Mouse (Mus musculus) hindbrain, postnatal 0 days (tissue): ENCODE measurements at regions not wholly inside any gene's neighbourhood (a gene's known extent, or its start where the extent isn't known, plus 50 kb on each side); places are given as distances from the start of the nearest gene placed in this dataset.

Source experiments
- ATAC-seq: fragments of 200-750 bp; cut with Nextera tagmentation; 2 replicates; pipeline ENCODE4 v1.8.0; 2017; ENCODE audit warnings: mild to moderate bottlenecking, moderate TSS enrichment, moderate library complexity
- DNase-seq: peaks from one replicate; pipeline ENCODE4 v3.0.0-alpha.2; 2015; ENCODE audit warnings: low spot score
- H3K27ac ChIP-seq: fragments of 300-500 bp; sonication (generic); 2 replicates; pipeline ENCODE4 v1.5.1; 2014; ENCODE audit warnings: mild to moderate bottlenecking
- H3K27me3 ChIP-seq: fragments of 300-500 bp; sonication (generic); 2 replicates; pipeline ENCODE4 v1.6.1; 2014; ENCODE audit warnings: low read length, mixed read lengths; ENCODE audit not compliant: insufficient read depth
- H3K36me3 ChIP-seq: fragments of 300-500 bp; sonication (generic); 2 replicates; pipeline ENCODE4 v1.6.1; 2014; ENCODE audit warnings: low read length, mixed read lengths; ENCODE audit not compliant: insufficient read depth
- H3K4me1 ChIP-seq: fragments of 300-500 bp; sonication (generic); 2 replicates; pipeline ENCODE4 v1.6.1; 2014; ENCODE audit warnings: antibody characterized with exemption, low read length, mixed read lengths; ENCODE audit not compliant: insufficient read depth
- H3K4me2 ChIP-seq: fragments of 300-500 bp; sonication (generic); 2 replicates; pipeline ENCODE4 v1.6.1; 2014; ENCODE audit warnings: low read depth, mild to moderate bottlenecking, low read length, moderate library complexity, mixed read lengths
- H3K4me3 ChIP-seq: fragments of 300-500 bp; sonication (generic); 2 replicates; pipeline ENCODE4 v1.5.1; 2014; ENCODE audit warnings: low read length
- H3K9ac ChIP-seq: fragments of 300-500 bp; sonication (generic); replicated peaks from 2 replicates; pipeline ENCODE4 v1.6.1; 2014; ENCODE audit warnings: mild to moderate bottlenecking, low read length, moderate library complexity, mixed read lengths
- H3K9me3 ChIP-seq: fragments of 300-500 bp; sonication (generic); 2 replicates; pipeline ENCODE4 v1.6.1; 2016; ENCODE audit warnings: low read length, mixed read lengths
- CTCF ChIP-seq: IDR thresholded peaks from 2 replicates; pipeline ENCODE4 v1.5.1; 2016; ENCODE audit warnings: antibody characterized with exemption, control low read depth, low read depth
- WGBS: fragments of 180-500 bp; shearing (Covaris S2); extraction: QIAGEN DNeasy Blood & Tissue Kit; methylation state at CpG from one replicate; pipeline ENCODE4 v1.1.7; 2014; 5-methylcytosine and 5-hydroxymethylcytosine counted together

- no peak for ATAC-seq
- Histone ChIP-seq H3K4me3 (no peak overlapping the region), H3K4me2 (no peak overlapping the region), H3K36me3 (no peaks in the 10 kb centered on the region), H3K27me3 (no peaks in the 10 kb centered on the region), H3K9me3 (no peaks in the 10 kb centered on the region), H3K9ac (no peak overlapping the region), H3K27ac (no peak overlapping the region), H3K4me1 (no peaks in the 10 kb centered on the region; the same call in 1 of the 2 replicates)
- 58% methylated on average over 3 of the region's 3 CpGs for WGBS
- DNase-seq: no peak
- TF ChIP-seq CTCF: no peak
Observed at GRCm38 (mm10) chr11:55946028-55946427, 94.8 kb downstream of the Nmur2 start.

- H3K9ac ChIP-seq: no peak overlapping the region
- no peaks in the 10 kb centered on the region for H3K4me1 ChIP-seq
- WGBS: 90% methylated on average over 2 of the region's 2 CpGs
- no peak for TF ChIP-seq CTCF
- no peaks in the 10 kb centered on the region for H3K9me3 ChIP-seq
- no peak overlapping the region for H3K4me2 ChIP-seq
- H3K36me3 ChIP-seq: no peaks in the 10 kb centered on the region
- H3K27ac ChIP-seq: no peak overlapping the region
- ATAC-seq (no peak), DNase-seq (no peak)
- H3K27me3 ChIP-seq: no peaks in the 10 kb centered on the region
- no peak overlapping the region for H3K4me3 ChIP-seq
Observed at GRCm38 (mm10) chr11:55939983-55940382, 100.8 kb downstream of the Nmur2 start.

- DNase-seq: peak; percentile 40
- Histone ChIP-seq H3K9ac (no peak overlapping the region), H3K4me2 (no peak overlapping the region), H3K27me3 (no peaks in the 10 kb centered on the region), H3K4me3 (no peak overlapping the region), H3K4me1 (no peaks in the 10 kb centered on the region), H3K27ac (no peak overlapping the region), H3K36me3 (no peaks in the 10 kb centered on the region), H3K9me3 (no peaks in the 10 kb centered on the region)
- peak; percentile 46 for TF ChIP-seq CTCF
- 70% methylated on average over 5 of the region's 5 CpGs for WGBS
- no peak for ATAC-seq
Observed at GRCm38 (mm10) chr11:55926366-55926765, 114.4 kb downstream of the Nmur2 start.

DNA sequence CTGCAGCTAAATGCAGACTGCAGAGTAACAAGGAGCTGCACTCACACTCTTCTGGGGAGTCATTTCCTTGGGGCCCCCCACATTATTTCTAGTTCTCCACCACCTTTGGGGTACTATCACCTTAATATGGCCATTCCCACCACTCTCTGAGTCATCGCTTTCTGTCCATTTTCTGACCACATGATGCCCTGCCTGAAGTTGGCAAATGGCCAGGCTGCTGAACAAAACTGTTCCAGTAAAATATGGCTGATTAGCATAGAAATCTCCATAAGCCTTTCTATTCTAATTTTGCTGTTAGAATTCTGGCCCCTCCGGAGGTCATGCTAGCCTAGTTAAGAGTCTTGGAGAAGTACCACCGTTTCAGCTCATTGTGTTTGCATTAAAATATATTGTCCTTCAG is 121.7 kb downstream of the Nmur2 start:
- TF ChIP-seq CTCF: no peak

GRCm38 (mm10) chr11:55918411-55918810 is 122.4 kb downstream of the Nmur2 start:
- H3K4me1 ChIP-seq: 0 out of 2 replicates have a peak, but pooled peaks cover 5% of the 10 kb centered on the region
- TF ChIP-seq CTCF: peak; percentile 27; the same call in 1 of the 2 replicates
- no peak overlapping the region for H3K27ac ChIP-seq
- H3K36me3 ChIP-seq: no peaks in the 10 kb centered on the region
- WGBS: 69% methylated on average over 5 of the region's 5 CpGs
- H3K4me3 ChIP-seq: no peak overlapping the region
- ATAC-seq (no peak), DNase-seq (no peak)
- H3K4me2 ChIP-seq: no peak overlapping the region
- H3K9ac ChIP-seq: no peak overlapping the region
- no peaks in the 10 kb centered on the region for H3K27me3 ChIP-seq
- H3K9me3 ChIP-seq: no peaks in the 10 kb centered on the region

More for the DNA sequence above, 121.7 kb downstream of the Nmur2 start:
- Histone ChIP-seq H3K27me3 (no peaks in the 10 kb centered on the region), H3K4me3 (no peak overlapping the region), H3K36me3 (no peaks in the 10 kb centered on the region), H3K9ac (no peak overlapping the region), H3K9me3 (no peaks in the 10 kb centered on the region), H3K4me1 (0 out of 2 replicates have a peak, but pooled peaks cover 5% of the 10 kb centered on the region), H3K4me2 (no peak overlapping the region), H3K27ac (no peak overlapping the region)
- DNase-seq: peak; percentile 69
- ATAC-seq: no peak
- 27% methylated on average over 3 of the region's 3 CpGs for WGBS

DNA sequence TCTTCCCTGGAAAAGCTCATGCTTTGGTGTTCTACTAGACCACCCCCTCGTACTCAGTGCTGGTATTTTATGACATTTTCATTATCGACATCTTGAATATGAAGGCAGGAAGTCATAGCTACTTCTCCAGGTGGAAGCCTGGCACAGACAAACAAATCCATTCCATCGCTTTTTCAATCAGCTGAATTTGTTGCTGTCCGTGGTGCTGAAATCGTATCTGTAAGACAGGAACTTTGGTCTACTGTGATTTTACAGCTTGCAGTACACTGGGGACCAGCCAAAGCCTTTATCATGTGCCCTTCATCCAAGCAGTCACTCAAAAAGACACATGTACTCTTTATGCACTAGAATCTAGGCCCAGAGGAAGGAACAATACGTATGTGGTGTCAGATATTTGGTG is 143.3 kb downstream of the Nmur2 start:
- peak; percentile 52 for DNase-seq
- no peak overlapping the region for H3K9ac ChIP-seq
- no peak overlapping the region for H3K4me3 ChIP-seq
- no peaks in the 10 kb centered on the region for H3K27me3 ChIP-seq
- H3K4me1 ChIP-seq: no peaks in the 10 kb centered on the region
- no peak for TF ChIP-seq CTCF
- no peak for ATAC-seq
- no peak overlapping the region for H3K4me2 ChIP-seq
- H3K9me3 ChIP-seq: no peaks in the 10 kb centered on the region
- H3K27ac ChIP-seq: no peak overlapping the region
- no peaks in the 10 kb centered on the region for H3K36me3 ChIP-seq
- 30% methylated on average over 6 of the region's 6 CpGs for WGBS

GRCm38 (mm10) chr11:55890161-55890560 is 150.6 kb downstream of the Nmur2 start:
- H3K36me3 ChIP-seq: no peaks in the 10 kb centered on the region
- H3K4me3 ChIP-seq: no peak overlapping the region
- no peaks in the 10 kb centered on the region for H3K4me1 ChIP-seq
- no peak for TF ChIP-seq CTCF
- DNase-seq: no peak
- no peak overlapping the region for H3K9ac ChIP-seq
- H3K4me2 ChIP-seq: no peak overlapping the region
- H3K27ac ChIP-seq: no peak overlapping the region
- H3K9me3 ChIP-seq: no peaks in the 10 kb centered on the region
- no peaks in the 10 kb centered on the region for H3K27me3 ChIP-seq
- 71% methylated on average over 4 of the region's 4 CpGs for WGBS
- ATAC-seq: no peak
